Mouse (Mus musculus) stomach, postnatal 0 days (tissue): ENCODE measurements at regions not wholly inside any gene's neighbourhood (a gene's known extent, or its start where the extent isn't known, plus 50 kb on each side); places are given as distances from the start of the nearest gene placed in this dataset.

Experiments
- ATAC-seq: fragments of 200-750 bp; cut with Nextera tagmentation; 2 replicates; pipeline ENCODE4 v1.8.0; 2017; ENCODE audit not compliant: low FRiP score, low TSS enrichment
- DNase-seq: peaks from one replicate; pipeline ENCODE4 v3.0.0-alpha.2; 2016; ENCODE audit warnings: low spot score
- H3K27ac ChIP-seq: fragments of 300-500 bp; sonication (generic); replicated peaks from 2 replicates; pipeline ENCODE4 v1.5.1; 2014; ENCODE audit warnings: mild to moderate bottlenecking, control low read depth
- H3K27me3 ChIP-seq: fragments of 300-500 bp; sonication (generic); 2 replicates; pipeline ENCODE4 v1.6.1; 2014; ENCODE audit warnings: low read length; ENCODE audit not compliant: control insufficient read depth, insufficient read depth
- H3K36me3 ChIP-seq: fragments of 300-500 bp; sonication (generic); 2 replicates; pipeline ENCODE4 v1.6.1; 2014; ENCODE audit warnings: low read length, mixed read lengths; ENCODE audit not compliant: control insufficient read depth, insufficient read depth
- H3K4me1 ChIP-seq: fragments of 300-500 bp; sonication (generic); replicated peaks from 2 replicates; pipeline ENCODE4 v1.6.1; 2014; ENCODE audit warnings: antibody characterized with exemption; ENCODE audit not compliant: control insufficient read depth, insufficient read depth
- H3K4me2 ChIP-seq: fragments of 300-500 bp; sonication (generic); replicated peaks from 2 replicates; pipeline ENCODE4 v1.6.1; 2014; ENCODE audit warnings: low read depth, mild to moderate bottlenecking, control low read depth, moderate library complexity
- H3K4me3 ChIP-seq: fragments of 300-500 bp; sonication (generic); 2 replicates; pipeline ENCODE4 v1.5.1; 2014; ENCODE audit warnings: low read depth, low read length, control low read depth
- H3K9ac ChIP-seq: fragments of 300-500 bp; sonication (generic); 2 replicates; pipeline ENCODE4 v1.6.1; 2014; ENCODE audit warnings: mild to moderate bottlenecking, low read length, control low read depth, mixed read lengths
- H3K9me3 ChIP-seq: fragments of 300-500 bp; sonication (generic); 2 replicates; pipeline ENCODE4 v1.6.1; 2016; ENCODE audit warnings: low read length; ENCODE audit not compliant: control insufficient read depth
- CTCF ChIP-seq: IDR thresholded peaks from 2 replicates; pipeline ENCODE4 v1.5.1; 2016; ENCODE audit warnings: antibody characterized with exemption, low read depth, mild to moderate bottlenecking, moderate library complexity
- EP300 ChIP-seq: optimal IDR thresholded peaks from 2 replicates; pipeline ENCODE3; 2016; ENCODE audit warnings: antibody characterized with exemption
- WGBS: fragments of 180-500 bp; shearing (Covaris S2); extraction: QIAGEN DNeasy Blood & Tissue Kit; methylation state at CpG from one replicate; pipeline ENCODE4 v1.1.7; 2014; 5-methylcytosine and 5-hydroxymethylcytosine counted together

GRCm38 (mm10) chr4:124206480-124206879, 288.7 kb upstream of the 4930535I16Rik start:
- Histone ChIP-seq H3K36me3 (no peaks in the 10 kb centered on the region), H3K9me3 (no peaks in the 10 kb centered on the region), H3K27ac (no peak overlapping the region), H3K9ac (no peak overlapping the region), H3K27me3 (no peaks in the 10 kb centered on the region), H3K4me3 (no peak overlapping the region), H3K4me1 (no peaks in the 10 kb centered on the region), H3K4me2 (no peak overlapping the region)
- ATAC-seq (no peak), DNase-seq (no peak)
- TF ChIP-seq EP300 = no peak
- no peak for TF ChIP-seq CTCF
- WGBS = 73% methylated on average over 16 of the region's 16 CpGs

DNA sequence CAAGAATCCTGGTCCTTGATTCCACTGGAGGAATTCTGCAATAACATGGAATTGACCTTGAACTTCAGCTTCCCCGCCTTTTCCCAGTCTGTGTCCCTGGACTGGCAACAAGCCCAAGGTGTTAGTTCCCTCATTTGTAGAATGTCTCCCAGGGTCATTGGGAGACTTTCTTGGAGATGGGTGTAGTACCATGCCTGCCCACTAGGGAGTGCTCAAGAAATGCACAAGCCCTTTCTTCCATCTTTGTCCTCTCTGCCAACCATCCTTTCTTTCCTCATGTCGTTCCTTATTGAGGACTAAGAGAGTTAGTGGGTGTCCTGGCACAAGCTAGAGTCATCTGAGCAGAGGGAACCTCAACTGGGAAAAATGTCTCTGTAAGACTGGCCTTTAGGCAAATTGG, 285.9 kb upstream of the 4930535I16Rik start:
- H3K9me3 ChIP-seq = no peaks in the 10 kb centered on the region
- H3K4me2 ChIP-seq = no peak overlapping the region
- H3K27ac ChIP-seq = no peak overlapping the region
- H3K36me3 ChIP-seq = no peaks in the 10 kb centered on the region
- no peak for ATAC-seq
- no peak for DNase-seq
- WGBS = 80% methylated on average over 2 of the region's 2 CpGs
- no peak overlapping the region for H3K4me3 ChIP-seq
- TF ChIP-seq CTCF (peak; percentile 65), EP300 (no peak)
- H3K27me3 ChIP-seq = no peaks in the 10 kb centered on the region
- H3K4me1 ChIP-seq = no peaks in the 10 kb centered on the region
- no peak overlapping the region for H3K9ac ChIP-seq

DNA sequence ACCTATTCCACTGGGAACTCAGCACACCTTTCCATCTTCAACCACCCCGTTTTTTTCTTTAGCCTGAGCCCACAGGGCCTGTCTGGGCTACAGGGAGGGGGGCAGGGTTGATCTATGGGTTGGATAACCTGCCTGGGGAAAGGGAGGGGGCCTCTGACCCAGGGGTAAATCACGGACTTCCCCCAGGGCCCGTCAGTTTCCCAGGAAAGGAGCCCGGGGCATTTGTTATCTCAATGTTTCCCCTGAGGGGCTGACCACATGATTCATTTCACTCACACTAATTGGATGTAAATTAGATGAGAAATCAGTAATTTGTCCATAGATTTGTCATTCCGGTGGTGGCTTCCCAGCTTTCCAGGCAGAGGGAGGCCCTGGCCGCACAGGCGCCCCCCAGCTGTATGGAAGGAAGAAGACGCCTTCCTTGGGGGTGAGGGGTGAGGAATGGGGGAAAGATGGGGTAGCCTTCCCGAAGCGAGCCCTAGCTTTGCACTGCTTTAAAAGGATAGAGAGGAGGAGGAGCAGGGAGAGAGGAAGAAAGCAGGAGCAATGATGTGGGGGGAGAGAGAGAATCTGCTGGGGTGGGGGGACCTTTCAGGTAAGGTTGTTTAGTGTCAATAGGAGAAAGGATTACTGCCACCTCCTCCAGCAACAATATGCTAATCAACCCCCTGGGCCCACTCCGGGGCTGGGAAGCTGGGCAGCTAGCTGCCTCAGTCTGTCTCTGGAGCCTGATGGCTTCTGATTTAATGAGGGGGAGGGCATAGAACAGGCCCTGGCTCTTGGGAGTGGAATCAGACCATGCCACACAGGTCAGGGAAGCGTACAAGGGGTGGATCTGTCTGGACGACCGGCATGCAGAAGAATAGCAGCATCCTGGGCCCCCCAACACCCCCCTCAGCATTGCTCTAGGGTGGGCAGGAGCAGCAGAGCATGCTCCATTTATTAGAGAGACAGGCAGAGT, 282.3 kb upstream of the 4930535I16Rik start:
- WGBS = 40% methylated on average over 14 of the region's 14 CpGs
- Histone ChIP-seq H3K4me2 (no peak overlapping the region), H3K4me3 (no peak overlapping the region), H3K9me3 (no peaks in the 10 kb centered on the region), H3K27ac (no peak overlapping the region), H3K4me1 (no peaks in the 10 kb centered on the region), H3K27me3 (no peaks in the 10 kb centered on the region), H3K9ac (no peak overlapping the region), H3K36me3 (no peaks in the 10 kb centered on the region)
- DNase-seq (no peak), ATAC-seq (no peak)
- TF ChIP-seq EP300 (no peak), CTCF (no peak)

GRCm38 (mm10) chr4:124198832-124199231, 281.0 kb upstream of the 4930535I16Rik start:
- Histone ChIP-seq H3K9me3 (no peaks in the 10 kb centered on the region), H3K27me3 (no peaks in the 10 kb centered on the region), H3K4me2 (no peak overlapping the region), H3K4me1 (no peaks in the 10 kb centered on the region), H3K9ac (no peak overlapping the region), H3K36me3 (no peaks in the 10 kb centered on the region), H3K4me3 (no peak overlapping the region), H3K27ac (no peak overlapping the region)
- ATAC-seq = no peak
- 44% methylated on average over 15 of the region's 15 CpGs for WGBS
- DNase-seq = no peak
- TF ChIP-seq EP300 (no peak), CTCF (no peak)

GRCm38 (mm10) chr4:124196711-124197110, 278.9 kb upstream of the 4930535I16Rik start:
- no peak for DNase-seq
- Histone ChIP-seq H3K4me1 (no peaks in the 10 kb centered on the region), H3K9ac (no peak overlapping the region), H3K4me3 (no peak overlapping the region), H3K36me3 (no peaks in the 10 kb centered on the region), H3K9me3 (no peaks in the 10 kb centered on the region), H3K27ac (no peak overlapping the region), H3K27me3 (no peaks in the 10 kb centered on the region), H3K4me2 (no peak overlapping the region)
- no peak for ATAC-seq
- TF ChIP-seq EP300 = no peak
- 17% methylated on average over 12 of the region's 12 CpGs for WGBS

GRCm38 (mm10) chr4:124193059-124193721, 275.4 kb upstream of the 4930535I16Rik start:
- WGBS = 80% methylated on average over 15 of the region's 15 CpGs
- Histone ChIP-seq H3K9ac (no peak overlapping the region), H3K4me1 (no peaks in the 10 kb centered on the region), H3K27ac (no peak overlapping the region), H3K36me3 (no peaks in the 10 kb centered on the region), H3K4me2 (no peak overlapping the region), H3K9me3 (no peaks in the 10 kb centered on the region), H3K27me3 (no peaks in the 10 kb centered on the region), H3K4me3 (no peak overlapping the region)
- no peak for DNase-seq
- no peak for ATAC-seq
- TF ChIP-seq EP300 (no peak), CTCF (no peak)
